Mouse (Mus musculus): ENCODE results near the gene Gnb1l. TPM values are rescaled to one million over a fixed set of nuclear protein-coding genes. Genes with fewer than 3 reads are reported as not detected.

Gene Gnb1l
- polyA plus RNA-seq, 1 experiment from 2014 or later, result 21.4 TPM

GRCm38 (mm10) chr16:18555235-18555935 is 56.9 kb downstream of the Gnb1l start:
- Histone ChIP-seq H3K27ac (peak overlapping the region; percentile 84), H3K4me1 (peaks cover 35% of the 10 kb centered on the region), H3K27me3 (no peaks in the 10 kb centered on the region), H3K4me2 (replicated peaks) (peak overlapping the region; percentile 32), H3K9ac (peak overlapping the region; percentile 19; the same call in 1 of the 2 replicates), H3K36me3 (peaks cover 3% of the 10 kb centered on the region; the same call in 1 of the 2 replicates), H3K9me3 (no peaks in the 10 kb centered on the region), H3K4me3 (no peak overlapping the region; the same call in 1 of the 2 replicates)
- WGBS, result 17% methylated on average over 17 of the region's 17 CpGs
- ATAC-seq (ENCODE audit: low FRiP score, low read depth), result peak; percentile 73

- Histone ChIP-seq H3K4me2 (replicated peaks) (no peak overlapping the region), H3K4me3 (no peak overlapping the region), H3K9ac (no peak overlapping the region), H3K27ac (no peak overlapping the region), H3K9me3 (no peaks in the 10 kb centered on the region), H3K4me1 (peaks cover 41% of the 10 kb centered on the region), H3K36me3 (peaks cover 3% of the 10 kb centered on the region; the same call in 1 of the 2 replicates), H3K27me3 (no peaks in the 10 kb centered on the region)
- WGBS, result 67% methylated on average over 3 of the region's 3 CpGs
- ATAC-seq (ENCODE audit: low FRiP score, low read depth), result no peak
Observed at GRCm38 (mm10) chr16:18556461-18556860, 57.9 kb downstream of the Gnb1l start.

GRCm38 (mm10) chr16:18564472-18564871 is 66.0 kb downstream of the Gnb1l start:
- H3K27ac ChIP-seq, result no peak overlapping the region
- H3K27me3 ChIP-seq, result no peaks in the 10 kb centered on the region
- 75% methylated on average over 2 of the region's 2 CpGs for WGBS
- H3K4me1 ChIP-seq, result peaks cover 17% of the 10 kb centered on the region
- no peak overlapping the region for H3K4me3 ChIP-seq
- ATAC-seq (ENCODE audit: low FRiP score, low read depth), result no peak
- H3K9ac ChIP-seq, result no peak overlapping the region
- peaks cover 18% of the 10 kb centered on the region for H3K36me3 ChIP-seq
- H3K9me3 ChIP-seq, result no peaks in the 10 kb centered on the region
- H3K4me2 ChIP-seq (replicated peaks), result no peak overlapping the region

DNA sequence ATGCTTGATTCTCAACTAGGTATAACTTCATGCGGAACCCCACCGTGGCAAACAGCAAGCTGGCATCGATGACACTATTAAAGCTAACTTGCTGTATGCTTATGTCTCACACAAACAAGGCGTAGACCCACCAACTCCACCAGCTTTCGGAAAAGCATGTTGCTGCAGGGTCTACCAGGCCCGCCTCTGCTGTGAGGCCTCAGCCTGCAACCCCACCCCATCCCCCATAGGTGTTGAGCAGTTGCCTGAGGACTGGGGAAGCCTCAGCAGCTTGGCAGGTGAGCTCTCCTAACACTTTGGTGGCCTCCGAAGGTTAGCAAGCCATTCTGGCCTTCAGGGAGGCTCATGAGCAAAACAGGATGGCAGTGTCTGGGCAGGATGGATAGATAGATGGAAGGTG is 70.1 kb downstream of the Gnb1l start:
- Histone ChIP-seq H3K4me3 (no peak overlapping the region), H3K4me2 (replicated peaks) (no peak overlapping the region), H3K27ac (no peak overlapping the region), H3K36me3 (peaks cover 15% of the 10 kb centered on the region), H3K27me3 (no peaks in the 10 kb centered on the region), H3K4me1 (peaks cover 9% of the 10 kb centered on the region; the same call in 1 of the 2 replicates), H3K9ac (no peak overlapping the region; the same call in 1 of the 2 replicates), H3K9me3 (no peaks in the 10 kb centered on the region)
- 63% methylated on average over 7 of the region's 7 CpGs for WGBS
- ATAC-seq (ENCODE audit: low FRiP score, low read depth), result no peak

DNA sequence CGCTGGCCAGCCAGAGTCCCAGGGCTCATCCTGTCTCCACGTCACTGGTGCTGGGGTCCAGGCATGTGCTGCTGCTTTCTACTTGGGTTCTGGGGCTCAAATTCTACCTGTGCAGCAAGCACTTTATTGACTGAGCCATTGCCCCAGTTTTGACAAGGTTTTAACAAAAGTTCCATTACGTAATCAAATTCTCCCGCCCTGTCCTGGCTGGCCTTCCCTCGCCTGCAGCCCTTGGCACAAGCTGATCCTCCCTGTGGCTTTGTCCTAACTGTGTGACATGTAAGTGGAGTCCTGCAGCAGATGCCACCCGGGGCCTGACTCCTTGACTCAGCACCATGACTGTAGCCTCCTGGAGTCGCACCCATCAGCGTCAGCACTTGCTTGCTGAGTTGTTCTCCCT is 75.7 kb downstream of the Gnb1l start:
- H3K4me3 ChIP-seq, result no peak overlapping the region
- no peak overlapping the region for H3K4me2 ChIP-seq (replicated peaks)
- H3K27me3 ChIP-seq, result peaks cover 21% of the 10 kb centered on the region
- H3K9ac ChIP-seq, result no peak overlapping the region
- H3K9me3 ChIP-seq, result no peaks in the 10 kb centered on the region
- WGBS, result 73% methylated on average over 8 of the region's 8 CpGs
- no peaks in the 10 kb centered on the region for H3K36me3 ChIP-seq
- no peak overlapping the region for H3K27ac ChIP-seq
- ATAC-seq (ENCODE audit: low FRiP score, low read depth), result no peak
- H3K4me1 ChIP-seq, result peaks cover 15% of the 10 kb centered on the region

DNA sequence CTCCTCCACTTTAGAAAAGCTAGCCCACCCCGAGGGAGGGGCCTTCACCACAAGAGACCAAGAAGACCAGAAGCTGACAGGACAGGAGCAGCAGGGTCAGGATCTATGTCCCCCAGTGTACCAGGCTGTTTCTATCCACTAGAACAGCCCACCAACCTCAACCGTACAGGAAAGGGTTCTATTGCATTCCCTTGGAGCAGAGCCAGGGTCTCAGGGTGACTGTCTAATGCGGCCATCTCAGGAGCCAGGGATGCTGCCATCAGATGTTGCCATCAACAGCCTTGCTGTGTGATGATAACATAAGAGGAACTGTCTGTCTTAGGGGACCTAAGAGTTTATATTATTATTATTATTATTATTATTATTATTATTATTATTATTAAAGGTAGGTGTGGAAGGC is 78.6 kb downstream of the Gnb1l start:
- Histone ChIP-seq H3K9me3 (0 out of 2 replicates have a peak, but pooled peaks cover 3% of the 10 kb centered on the region), H3K36me3 (no peaks in the 10 kb centered on the region), H3K4me1 (peaks cover 27% of the 10 kb centered on the region), H3K27me3 (peaks cover 50% of the 10 kb centered on the region), H3K4me3 (no peak overlapping the region), H3K9ac (no peak overlapping the region), H3K4me2 (replicated peaks) (no peak overlapping the region), H3K27ac (no peak overlapping the region)
- WGBS, result 45% methylated on average over 3 of the region's 3 CpGs
- ATAC-seq (ENCODE audit: low FRiP score, low read depth), result no peak

DNA sequence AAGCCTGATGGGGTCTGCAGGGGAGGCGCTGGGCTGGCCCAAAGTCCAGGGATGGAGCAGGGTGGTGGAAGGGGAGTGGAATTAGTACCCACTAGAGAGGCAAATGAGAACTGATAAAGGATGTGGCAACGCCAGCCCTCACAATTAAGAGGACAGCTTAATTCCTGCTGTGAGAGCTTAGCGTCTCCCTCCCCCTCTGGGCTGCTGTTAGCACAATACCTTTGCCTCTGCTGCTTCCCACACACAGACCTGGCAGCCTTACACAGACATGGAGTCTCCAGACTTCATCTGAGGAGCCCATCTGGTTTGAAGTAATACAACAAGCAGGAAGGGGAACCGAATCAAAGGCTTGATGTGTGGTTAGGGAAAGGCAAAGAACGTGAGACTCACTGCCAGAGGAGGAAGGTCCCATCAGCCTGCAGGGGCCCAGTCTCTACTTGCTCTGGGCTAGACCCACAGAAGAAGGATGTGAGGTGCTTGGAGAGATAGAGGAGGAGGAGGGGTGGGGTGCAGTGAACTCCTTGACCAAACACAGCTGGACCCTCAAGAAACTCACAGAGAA is 79.2 kb downstream of the Gnb1l start:
- Histone ChIP-seq H3K9me3 (0 out of 2 replicates have a peak, but pooled peaks cover 3% of the 10 kb centered on the region), H3K4me1 (peaks cover 33% of the 10 kb centered on the region), H3K4me2 (replicated peaks) (no peak overlapping the region; the same call in 1 of the 2 replicates), H3K27me3 (peaks cover 56% of the 10 kb centered on the region), H3K4me3 (no peak overlapping the region), H3K9ac (0 out of 2 replicates have a peak overlapping the region, but pooled peaks have one; percentile 2), H3K27ac (no peak overlapping the region), H3K36me3 (no peaks in the 10 kb centered on the region)
- WGBS, result 14% methylated on average over 5 of the region's 5 CpGs
- 0 out of 2 replicates have a peak, but pooled peaks have one; percentile 21 for ATAC-seq (ENCODE audit: low FRiP score, low read depth)

DNA sequence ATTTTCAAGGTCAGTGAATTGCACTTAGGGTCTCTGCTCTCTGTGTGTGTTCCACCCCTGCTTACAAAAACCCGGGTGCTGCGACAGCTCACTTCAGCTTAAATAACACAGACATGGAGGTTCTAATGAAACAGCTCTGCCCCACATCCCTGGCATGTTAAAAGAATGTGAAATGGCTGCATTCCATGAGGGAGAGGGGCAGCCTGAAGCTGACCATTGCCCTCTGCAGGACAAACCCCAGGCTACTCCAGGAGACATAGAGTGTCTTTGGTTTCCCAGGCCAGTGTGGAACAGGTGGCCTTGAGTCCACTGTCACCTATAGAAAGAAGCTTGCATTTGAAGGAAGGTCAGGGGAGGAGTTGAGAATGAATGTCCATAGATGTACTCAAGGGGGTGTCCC is 81.9 kb downstream of the Gnb1l start:
- H3K9ac ChIP-seq, result no peak overlapping the region
- H3K9me3 ChIP-seq, result 0 out of 2 replicates have a peak, but pooled peaks cover 3% of the 10 kb centered on the region
- no peak for ATAC-seq (ENCODE audit: low FRiP score, low read depth)
- 16% methylated on average over 2 of the region's 2 CpGs for WGBS
- H3K4me1 ChIP-seq, result peaks cover 34% of the 10 kb centered on the region
- peaks cover 83% of the 10 kb centered on the region for H3K27me3 ChIP-seq
- H3K4me3 ChIP-seq, result no peak overlapping the region
- H3K4me2 ChIP-seq (replicated peaks), result no peak overlapping the region
- no peak overlapping the region for H3K27ac ChIP-seq
- no peaks in the 10 kb centered on the region for H3K36me3 ChIP-seq

DNA sequence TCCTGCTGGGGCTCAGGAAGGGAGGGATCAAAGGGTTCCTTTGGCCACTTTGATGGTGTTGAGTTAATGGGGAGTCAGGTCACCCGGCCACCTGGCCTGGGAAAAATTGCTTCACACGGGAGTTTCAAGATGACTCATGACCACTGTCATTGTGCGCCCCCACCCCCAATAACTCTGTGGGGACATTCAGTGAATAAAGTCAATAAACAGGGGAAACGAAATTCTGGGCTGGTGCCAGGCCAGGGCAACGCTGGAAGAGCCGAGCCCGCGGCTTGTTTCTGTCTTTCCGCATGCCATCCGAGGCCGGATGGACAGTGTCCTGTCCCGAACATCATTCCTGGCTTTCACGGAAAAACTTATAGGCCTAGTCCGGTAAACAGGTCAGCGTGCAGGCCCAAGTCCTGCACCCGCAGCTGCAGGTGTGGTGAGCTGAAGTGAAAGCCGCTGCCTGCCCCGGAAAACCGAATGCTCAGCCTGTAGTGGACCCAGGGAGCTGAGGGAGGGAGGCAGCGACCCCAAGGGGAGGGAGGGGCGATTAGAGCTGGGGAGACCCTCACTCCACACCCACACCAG is 82.6 kb downstream of the Gnb1l start:
- no peaks in the 10 kb centered on the region for H3K36me3 ChIP-seq
- ATAC-seq (ENCODE audit: low FRiP score, low read depth), result no peak
- H3K9me3 ChIP-seq, result 0 out of 2 replicates have a peak, but pooled peaks cover 3% of the 10 kb centered on the region
- WGBS, result 5% methylated on average over 21 of the region's 21 CpGs
- peak overlapping the region; percentile 41 for H3K4me3 ChIP-seq
- H3K27ac ChIP-seq, result no peak overlapping the region
- H3K9ac ChIP-seq, result no peak overlapping the region
- peak overlapping the region; percentile 63 for H3K4me2 ChIP-seq (replicated peaks)
- H3K4me1 ChIP-seq, result peaks cover 36% of the 10 kb centered on the region
- peaks cover 90% of the 10 kb centered on the region for H3K27me3 ChIP-seq

- Histone ChIP-seq H3K4me2 (replicated peaks) (peak overlapping the region; percentile 63), H3K36me3 (no peaks in the 10 kb centered on the region), H3K27me3 (peaks cover 93% of the 10 kb centered on the region), H3K9ac (peak overlapping the region; percentile 45), H3K9me3 (0 out of 2 replicates have a peak, but pooled peaks cover 3% of the 10 kb centered on the region), H3K27ac (no peak overlapping the region), H3K4me1 (peaks cover 42% of the 10 kb centered on the region), H3K4me3 (peak overlapping the region; percentile 41)
- ATAC-seq (ENCODE audit: low FRiP score, low read depth), result no peak
- 2% methylated on average over 65 of the region's 66 CpGs for WGBS
Observed at GRCm38 (mm10) chr16:18581623-18582205, 83.2 kb downstream of the Gnb1l start.

DNA sequence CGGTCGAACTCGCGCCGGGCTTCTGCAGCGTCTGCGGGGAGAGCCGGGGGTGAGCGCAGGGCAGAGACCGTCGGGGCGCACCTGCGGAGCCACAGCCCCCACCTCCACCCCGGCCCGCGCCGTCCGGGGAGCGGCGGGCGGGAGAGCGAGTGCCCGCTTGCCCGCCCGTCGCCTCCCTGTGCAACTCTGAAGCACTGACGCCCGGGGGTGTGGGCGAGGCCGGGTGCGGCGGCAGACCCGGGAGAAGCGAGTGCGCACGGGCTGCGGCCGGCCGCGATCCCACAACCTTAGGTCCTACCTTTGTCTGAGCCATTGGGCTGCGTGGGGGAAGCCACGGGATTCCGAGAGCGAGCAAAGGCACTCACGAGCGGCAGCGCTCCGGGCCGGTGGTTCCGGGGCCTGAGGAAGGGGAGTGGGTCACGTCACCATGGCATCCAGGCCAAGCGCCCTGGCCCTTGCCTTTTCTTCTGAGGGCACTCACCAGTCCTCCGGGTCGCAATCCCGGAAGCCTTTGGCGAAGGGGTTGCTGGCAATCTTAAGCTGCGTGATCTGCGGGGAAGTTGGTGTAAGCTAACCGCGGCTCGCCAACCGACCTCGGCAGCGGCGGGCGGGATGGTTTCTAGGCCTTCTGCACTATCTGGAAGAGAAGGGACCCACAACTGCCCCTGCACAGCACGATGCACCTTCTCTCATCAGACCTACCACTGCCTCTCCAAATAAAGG is 84.1 kb downstream of the Gnb1l start:
- no peak overlapping the region for H3K27ac ChIP-seq
- ATAC-seq (ENCODE audit: low FRiP score, low read depth), result no peak
- peak overlapping the region; percentile 63 for H3K4me2 ChIP-seq (replicated peaks)
- 2% methylated on average over 55 of the region's 67 CpGs for WGBS
- peaks cover 35% of the 10 kb centered on the region for H3K4me1 ChIP-seq
- H3K4me3 ChIP-seq, result peak overlapping the region; percentile 41
- H3K36me3 ChIP-seq, result no peaks in the 10 kb centered on the region
- peaks cover 95% of the 10 kb centered on the region for H3K27me3 ChIP-seq
- peak overlapping the region; percentile 45 for H3K9ac ChIP-seq
- H3K9me3 ChIP-seq, result 0 out of 2 replicates have a peak, but pooled peaks cover 3% of the 10 kb centered on the region

All from limb, embryonic 13.5 days (tissue).